Mouse (Mus musculus) lung, postnatal 25 days (tissue): Measurements from ENCODE around the gene Rapgef1.
"Not testable (repeated sequence)": the region's sequence is repeated elsewhere in the genome, so short reads cannot be mapped to it uniquely, and the experiment has no call there.

Experiments
- DNase-seq: peaks from one replicate; pipeline ENCODE4 v3.0.0; 2022; ENCODE audit warnings: low spot score

Gene Rapgef1

DNA sequence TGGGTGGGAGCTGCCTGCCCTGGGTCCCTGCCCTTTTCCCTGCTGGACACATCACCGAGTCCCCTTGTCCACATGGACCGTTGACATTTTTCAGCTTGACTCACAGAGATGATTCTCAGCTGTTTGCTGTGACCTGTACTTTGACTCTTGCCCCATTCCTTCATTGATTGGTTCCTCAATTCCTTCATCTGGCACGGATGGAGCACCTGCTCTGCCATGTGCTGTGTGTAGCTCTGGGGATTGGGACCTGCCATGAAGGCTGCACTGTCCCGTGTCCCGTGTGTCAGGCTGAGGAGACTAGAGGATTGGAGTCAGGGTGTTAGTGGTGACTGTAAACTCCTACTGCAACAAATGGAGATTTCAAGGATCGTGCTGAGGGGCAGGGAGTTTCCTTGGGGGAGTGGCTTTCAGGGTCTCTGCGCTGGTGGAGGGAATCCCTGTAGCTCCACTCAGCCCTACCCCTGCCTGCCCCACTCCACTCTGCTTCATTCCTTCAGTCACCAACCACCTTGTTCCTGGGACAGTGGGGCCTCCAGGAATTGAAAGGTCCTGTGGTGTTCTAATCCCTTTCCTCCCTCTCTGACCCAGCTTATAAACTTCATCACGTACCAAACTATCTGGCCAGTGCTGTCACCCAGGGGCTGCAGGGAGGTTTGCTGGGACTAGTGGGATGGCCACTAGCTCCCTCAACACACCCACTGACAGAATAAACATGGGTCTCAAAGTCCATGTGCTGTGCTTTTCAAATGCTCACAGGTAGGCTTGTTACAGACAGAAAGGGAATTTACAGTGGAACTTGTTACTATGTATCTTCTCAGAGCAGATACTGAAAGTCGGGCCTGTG, 3.9 kb downstream of the Rapgef1 start:
- DNase-seq, result no peak

DNA sequence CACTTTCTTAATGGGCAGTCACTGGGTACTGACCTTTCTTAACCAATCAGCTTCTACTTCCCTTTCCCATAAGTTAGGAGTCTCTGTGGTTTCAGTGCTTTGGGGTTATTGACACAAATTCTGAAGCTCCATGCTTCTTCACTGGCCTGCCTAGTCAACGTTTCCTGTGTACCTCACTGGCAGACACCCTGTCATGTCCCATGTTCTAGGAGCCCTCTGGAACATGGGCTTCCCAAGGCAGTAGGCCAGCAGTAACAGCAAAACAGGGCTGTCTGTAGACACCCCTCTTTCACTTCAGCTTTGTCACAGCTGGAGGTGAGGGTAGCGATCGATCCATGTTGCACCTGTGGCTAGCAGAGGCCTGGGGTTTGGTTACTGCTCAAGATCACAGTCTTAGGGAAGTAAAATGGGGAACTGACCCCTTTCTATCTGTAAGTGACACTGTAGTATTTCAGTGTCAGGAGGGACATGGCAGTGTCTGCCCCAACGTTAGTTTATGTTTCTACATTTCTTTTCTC, 4.6 kb downstream of the Rapgef1 start:
- DNase-seq, result peak; percentile 49

DNA sequence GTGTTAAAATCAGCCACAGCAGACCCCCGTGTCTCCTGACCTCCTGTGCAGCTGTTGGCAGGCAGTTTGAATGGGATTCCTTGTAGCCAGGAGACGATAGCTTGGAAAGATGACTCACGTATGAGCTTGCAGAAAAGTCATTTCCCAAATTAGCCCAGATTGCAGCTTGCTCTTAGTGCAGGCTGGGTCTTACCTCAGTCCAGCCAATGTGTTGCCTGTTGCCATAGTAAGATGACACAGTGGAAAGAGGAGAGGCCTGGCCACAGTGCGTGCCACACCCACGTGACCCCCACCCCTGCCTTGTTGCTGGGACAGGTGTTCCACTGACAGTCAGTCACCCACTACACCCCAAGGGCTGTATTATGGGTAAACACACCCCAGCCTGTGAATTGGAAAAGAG, 5.2 kb downstream of the Rapgef1 start:
- peak; percentile 75 for DNase-seq

DNA sequence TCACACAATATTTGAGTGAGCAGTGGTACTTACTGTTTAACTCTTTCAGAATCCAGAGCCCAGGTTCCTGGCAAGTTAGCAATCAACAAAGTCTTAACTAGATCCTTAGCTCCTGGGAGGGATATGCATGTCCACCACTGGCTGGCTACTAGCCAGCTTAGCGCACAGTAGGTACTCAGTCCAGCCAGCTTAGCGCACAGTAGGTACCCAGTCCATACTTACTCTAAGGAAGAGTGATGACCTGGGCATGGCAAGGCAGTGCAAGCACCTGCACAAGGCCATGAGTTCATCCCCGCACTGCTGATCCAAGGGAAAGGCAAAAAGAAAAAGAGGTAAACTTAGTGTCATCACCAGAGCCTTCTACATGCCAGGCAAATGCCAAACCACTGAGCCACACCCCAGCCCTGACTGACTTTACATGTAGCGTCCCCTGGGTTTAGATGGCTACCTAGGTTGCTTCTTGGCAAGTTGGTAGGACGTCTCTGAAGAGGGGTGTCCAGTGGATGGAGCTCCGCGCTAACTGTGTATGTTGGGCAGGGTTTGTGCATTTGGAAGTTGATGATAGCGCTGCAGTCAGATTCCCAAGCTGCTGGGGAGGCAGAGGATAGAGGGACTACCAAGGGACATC, 6.2 kb downstream of the Rapgef1 start:
- DNase-seq, result no peak

DNA sequence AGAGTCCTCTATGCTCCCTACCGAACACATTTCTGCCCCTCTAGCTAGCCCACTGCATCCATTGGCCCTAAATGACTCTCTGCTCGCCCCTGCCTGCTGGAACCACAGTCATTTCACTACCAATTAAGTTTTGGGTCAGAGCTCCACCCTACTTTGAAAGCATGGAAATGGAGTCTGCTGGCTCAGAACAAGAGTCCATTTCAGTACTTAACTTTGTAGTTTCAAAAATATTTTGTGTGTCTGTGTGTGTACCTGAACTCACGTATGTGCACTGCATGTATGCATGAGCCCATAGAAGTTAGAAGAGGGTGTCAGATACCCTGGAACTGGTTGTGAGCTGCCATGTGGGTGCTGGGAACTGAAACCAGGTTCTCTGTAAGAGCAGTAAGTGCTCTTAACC, 7.8 kb downstream of the Rapgef1 start:
- no peak for DNase-seq

DNA sequence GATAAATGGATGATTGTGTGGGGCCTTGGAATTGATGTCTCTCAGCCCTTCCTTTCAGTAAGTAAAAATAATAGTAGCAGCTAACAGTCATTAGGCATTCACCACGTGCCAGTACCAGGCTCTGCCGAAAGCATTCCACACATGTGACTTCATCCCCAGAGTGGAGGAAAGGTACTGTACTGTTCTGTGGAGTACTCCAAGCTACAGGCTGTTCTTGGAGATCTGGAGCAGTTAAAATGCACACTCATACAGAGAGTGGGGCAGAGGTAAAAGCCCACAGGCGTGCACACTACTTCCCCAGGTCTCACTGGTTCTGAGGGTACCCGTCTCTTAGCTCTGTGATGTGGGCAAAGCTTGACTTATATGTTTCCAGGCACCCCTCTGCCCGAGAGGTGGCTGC, 8.7 kb downstream of the Rapgef1 start:
- no peak for DNase-seq

DNA sequence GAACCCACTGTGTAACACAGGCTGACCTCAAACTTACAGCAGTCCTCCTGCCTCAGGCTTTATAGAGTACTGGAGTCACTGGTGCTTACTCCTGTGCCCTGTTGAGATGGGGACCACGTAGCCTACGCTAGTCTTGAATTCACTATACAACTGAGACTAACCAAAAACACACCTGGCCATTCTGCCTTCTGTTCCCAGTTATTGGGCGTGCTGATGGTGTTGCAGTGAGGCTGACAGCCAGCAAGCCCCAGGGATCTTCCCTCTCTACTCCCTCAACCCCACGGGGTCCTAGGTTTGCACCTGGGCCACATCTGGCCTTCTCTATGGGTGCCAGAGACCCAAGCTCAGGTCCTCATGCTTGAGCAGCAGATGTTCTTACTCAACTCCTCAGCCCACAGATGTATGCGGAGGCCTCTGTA, 9.3 kb downstream of the Rapgef1 start:
- DNase-seq, result no peak

DNA sequence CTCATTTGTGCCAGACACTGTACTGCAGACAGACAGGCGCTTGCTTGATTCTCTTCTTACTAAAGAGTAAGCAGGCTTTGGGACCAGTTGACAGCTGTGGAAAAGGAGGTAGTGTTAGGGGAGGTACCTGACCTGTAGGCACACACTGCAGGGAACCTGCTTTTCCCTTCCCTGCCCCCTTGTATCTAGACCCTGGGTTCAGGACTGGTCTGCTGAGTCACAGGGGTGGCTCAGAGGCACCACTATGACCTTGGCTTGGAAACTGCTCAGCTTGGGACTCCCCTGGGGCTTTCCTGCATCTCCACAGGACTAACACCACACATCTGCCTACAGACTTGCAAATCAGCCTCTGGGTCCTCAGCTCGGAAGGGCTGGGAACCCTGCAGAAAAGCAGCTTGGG, 9.8 kb downstream of the Rapgef1 start:
- DNase-seq, result no peak

DNA sequence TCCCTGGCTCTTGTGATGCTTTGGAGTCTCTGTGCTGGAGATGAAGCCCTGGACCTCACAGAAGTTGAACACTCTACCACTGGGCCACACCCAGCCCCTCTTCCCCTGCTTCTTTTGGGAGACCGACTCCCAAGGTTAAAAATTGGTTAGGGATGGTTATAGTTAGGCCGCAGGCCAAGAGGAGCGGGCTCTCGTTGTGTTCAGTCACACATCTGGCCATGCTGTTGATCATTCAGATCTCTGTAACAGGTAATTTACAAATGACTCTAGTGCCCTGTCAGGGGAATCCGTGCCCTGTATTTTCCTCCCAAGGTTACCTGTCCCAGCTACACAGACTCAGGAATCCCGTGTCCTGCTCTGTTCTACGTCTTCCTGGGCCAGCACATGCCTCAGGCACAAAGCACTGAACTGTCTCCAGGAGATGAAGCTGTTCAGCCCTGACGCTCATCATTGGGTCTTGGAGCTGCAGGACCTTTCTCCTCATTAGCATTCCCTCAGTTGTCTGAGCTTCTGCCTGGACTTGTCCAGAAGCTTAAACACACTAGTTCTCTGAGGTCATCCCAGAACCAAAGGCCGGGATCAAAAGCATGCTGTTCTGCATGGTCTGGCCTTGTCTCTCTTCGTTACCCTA, 10.7 kb downstream of the Rapgef1 start:
- no peak for DNase-seq

DNA sequence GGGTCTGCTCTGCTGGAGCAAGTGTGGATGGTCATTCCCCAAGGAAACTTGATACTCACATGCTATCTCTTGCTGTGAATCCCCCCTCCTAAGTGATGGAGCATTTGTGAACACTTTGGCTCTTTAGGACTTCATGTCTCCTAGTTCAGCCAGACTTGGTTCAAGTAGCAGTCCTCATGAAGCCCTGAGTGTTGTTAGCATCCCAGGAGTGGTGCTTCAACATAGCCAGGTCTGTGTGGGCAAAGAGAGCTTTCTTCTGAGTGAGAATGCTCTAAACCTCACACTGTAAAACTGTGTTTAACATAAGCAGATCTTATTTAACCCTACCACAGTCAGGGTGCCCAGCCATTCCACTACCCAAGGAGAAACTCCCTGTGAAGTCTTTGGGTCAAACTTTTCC, 11.5 kb downstream of the Rapgef1 start:
- DNase-seq, result no peak

DNA sequence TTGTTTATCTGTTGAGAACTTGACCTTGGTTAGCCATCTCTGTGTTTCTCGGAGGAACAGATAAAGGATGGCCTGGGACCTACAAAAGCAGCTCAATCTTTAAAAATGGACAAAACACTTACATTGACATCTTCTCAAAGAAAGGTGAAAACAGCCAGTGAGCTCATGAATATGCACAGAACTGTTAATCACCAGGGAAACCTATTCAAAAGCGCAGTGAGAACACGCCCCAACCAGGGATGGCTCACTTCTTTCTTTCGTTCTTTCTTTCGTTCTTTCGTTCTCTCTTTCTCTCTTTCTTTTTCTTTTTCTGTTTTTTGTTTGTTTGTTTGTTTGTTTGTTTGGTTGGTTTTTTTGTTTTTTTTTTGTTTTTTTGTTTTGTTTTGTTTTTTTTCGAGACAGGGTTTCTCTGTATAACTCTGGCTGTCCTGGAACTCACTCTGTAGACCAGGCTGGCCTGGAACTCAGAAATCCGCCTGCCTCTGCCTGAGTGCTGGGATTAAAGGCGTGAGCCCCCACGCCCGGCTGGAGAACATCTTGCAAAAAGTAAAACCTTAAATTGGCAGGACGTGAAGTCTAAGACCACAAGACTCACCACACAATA, 12.1 kb downstream of the Rapgef1 start:
- not testable (repeated sequence) for DNase-seq

DNA sequence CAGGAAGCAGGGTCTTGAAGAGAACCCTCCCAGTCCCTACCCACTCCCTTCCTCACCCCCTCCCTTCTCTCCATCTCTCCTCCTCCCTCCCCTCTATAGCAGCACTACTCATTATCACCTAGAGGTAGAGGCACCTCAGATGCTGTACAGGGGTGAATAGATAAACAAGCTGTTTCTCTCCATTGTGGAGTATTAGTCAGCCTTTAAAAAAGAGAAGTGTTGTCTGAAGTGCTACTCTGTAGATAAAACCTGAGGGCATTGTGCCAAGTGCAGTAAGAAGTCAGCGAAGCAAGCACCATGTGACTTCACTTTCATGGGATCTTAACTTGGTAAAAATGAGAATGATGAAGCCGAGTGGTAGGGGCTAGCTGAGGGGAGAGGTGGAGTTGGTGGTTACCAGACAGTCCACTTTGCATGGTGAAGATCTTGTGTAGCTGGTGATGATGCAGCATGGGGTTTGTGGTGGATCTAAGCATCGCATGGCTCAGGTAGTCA, 12.7 kb downstream of the Rapgef1 start:
- no peak for DNase-seq

DNA sequence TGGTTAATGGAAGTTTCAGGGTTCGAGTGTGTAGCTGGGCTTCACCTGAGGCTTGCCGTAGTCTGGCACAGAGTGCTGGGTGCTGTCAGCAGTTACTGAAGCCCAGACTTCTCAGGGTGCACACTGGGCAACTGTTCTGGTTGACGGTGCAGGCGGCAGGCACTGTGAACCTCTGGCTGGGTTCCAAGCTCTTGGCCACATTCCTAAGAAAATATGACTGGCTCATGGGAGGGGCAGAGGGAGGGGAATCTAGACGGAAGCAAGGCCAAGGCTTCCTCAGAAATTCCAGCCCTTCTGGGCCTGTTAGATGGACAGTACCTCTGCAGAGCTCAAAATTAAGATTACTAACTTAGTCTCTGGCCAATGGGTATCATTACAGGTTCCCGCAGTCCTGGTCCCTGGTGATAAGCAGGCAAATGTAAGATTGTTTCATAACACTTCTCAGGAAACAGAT, 13.6 kb downstream of the Rapgef1 start:
- peak; percentile 93 for DNase-seq

DNA sequence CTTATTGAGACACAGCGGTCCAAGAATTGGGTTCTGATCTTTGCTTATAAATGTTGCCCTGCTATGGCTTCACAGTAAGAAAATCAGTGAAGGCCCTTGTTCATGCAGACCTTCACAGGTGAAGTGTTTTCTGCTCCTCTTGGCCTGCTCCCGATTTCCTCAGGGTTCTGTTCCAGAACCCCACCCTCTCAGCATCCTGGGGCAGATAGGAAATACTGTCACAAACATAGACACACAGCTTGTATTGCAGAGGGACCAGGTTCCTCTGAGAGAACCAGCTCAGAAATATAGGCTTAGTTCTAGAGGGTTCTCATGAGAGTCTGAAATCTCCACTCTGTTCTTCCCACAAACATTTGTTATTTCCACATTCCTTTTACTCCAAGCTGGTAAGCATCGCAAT, 14.3 kb downstream of the Rapgef1 start:
- no peak for DNase-seq

DNA sequence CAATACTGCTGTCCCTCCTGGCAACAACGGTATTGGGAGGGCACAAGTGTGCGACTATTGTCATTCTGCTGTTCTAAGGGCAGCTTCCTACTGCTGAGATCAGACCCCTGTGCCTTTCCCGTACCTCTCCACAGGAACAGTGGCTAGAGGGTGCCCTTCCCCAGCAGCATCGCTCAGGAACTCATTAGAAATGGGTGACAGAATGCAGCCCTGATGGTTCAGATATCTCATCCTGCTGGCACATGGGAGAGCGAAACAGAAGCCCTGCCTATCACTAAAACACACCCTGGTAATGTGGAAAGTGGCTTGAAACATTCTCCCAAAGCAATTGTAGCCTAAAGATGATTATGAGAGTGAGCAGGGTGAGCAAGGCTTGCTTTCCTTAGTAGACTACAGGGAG, 15.0 kb downstream of the Rapgef1 start:
- no peak for DNase-seq

DNA sequence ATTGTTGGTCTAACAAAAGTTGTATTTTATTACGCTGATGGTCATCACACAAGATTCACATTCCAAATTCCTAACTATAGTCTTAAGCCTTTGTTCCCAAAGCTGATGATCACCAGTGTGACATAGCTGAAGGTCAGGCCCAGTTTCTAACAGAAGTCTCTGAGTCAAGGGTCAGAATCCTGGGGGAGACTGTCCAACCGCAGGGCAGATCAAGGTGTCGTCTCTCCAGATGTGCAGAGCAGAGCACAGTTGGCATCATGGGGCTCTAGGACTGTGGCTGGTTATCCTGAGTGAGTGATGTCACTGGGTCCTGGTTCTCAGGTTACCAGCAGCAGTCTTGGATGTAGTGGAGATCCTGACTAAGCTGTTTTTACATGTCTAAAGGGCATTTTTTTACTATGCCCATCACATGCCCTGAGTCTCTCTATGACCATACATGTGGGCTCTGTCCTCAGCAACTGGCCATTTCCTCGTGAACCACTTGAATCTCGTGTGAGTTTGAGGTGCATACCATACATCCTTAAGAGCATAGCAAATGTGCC, 16.5 kb downstream of the Rapgef1 start:
- DNase-seq, result no peak

DNA sequence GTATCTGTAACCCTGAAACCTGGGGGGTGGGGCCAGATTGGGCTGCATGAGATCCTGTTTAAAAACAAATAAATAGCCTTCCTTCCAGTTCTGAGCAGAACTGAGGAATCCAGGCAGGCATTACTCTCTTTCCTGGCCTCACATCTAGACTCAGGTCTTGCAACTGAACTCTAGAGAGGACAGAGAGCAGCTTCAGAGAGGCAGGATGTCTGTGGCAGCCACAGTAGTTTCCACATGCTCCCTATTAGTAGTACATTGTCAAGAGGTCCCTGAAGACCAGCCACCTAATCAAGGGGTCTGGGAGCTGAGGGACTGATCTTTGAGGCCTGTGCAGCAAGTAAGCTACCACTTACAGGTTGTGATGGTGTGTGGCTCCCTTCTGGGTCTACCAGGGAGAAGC, 18.0 kb downstream of the Rapgef1 start:
- no peak for DNase-seq

DNA sequence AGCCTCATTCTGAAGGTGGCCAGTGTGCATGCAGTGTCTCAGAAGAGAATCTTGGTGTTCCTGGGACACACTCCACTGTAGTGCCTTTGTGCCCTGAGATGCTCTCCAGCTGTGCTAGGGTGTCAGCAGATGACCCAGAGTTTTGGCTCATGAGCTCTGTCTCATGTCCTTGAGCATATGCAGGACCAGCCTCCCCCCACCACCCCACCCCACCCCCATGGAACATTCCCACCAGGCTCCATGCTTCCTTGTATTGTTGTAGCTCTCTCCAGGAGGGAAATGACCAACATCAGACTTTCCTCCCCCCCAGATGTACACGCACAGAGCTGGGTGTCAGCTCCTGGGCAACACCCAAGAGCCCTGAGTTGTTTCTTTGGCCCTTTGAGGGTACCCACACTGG, 19.9 kb downstream of the Rapgef1 start:
- DNase-seq, result peak; percentile 70

DNA sequence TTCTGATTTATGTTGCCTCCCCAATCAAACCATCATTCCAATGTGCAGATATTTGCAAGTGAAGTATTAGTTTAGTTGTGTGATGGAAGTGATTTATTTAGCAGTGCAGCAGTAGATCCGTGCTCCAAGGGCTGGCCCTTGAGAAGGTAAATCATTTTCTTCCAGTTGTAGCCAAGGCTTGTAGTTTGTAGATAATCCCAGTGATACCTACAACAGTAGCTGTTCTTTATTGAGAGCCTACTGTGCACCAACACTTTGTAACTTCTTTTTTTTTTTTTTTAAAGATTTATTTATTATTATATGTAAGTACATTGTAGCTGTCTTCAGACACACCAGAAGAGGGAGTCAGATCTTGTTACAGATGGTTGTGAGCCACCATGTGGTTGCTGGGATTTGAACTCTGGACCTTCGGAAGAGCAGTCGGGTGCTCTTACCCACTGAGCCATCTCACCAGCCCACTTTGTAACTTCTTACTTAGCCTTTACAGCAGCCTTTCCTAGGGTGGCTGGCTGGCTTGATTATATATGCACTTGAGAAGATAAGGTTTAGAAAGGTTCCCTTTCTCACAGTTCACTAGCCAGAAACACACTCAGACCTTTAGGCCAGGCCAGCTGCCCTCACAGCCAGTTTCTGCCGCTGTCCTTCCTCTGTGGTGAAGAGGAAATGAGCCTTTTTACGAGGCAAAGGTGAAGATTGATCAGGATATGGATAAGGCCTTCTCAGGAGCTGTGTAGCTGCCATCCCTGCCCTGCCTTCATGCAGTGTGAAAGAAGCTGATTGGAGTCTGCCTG, 20.6 kb downstream of the Rapgef1 start:
- no peak for DNase-seq

DNA sequence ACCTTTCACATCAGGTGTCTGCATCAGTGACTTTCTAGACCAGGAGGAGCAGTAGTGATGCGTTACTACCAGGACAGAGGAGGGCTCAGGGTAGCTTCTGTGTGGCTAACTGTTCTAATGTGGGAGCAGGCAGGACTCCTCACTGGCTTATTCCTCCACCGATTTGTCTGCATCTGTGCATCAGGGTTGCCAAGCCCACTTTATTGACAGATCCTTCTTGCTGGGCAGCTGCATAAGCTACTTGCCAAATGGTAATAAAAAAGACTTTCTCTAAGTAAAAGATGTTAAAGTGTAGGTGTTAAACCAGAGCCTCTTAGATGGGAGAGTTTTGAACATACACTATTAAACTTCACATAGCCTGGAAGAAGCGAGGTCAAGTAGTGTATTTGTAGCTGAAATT, 22.2 kb downstream of the Rapgef1 start:
- no peak for DNase-seq

DNA sequence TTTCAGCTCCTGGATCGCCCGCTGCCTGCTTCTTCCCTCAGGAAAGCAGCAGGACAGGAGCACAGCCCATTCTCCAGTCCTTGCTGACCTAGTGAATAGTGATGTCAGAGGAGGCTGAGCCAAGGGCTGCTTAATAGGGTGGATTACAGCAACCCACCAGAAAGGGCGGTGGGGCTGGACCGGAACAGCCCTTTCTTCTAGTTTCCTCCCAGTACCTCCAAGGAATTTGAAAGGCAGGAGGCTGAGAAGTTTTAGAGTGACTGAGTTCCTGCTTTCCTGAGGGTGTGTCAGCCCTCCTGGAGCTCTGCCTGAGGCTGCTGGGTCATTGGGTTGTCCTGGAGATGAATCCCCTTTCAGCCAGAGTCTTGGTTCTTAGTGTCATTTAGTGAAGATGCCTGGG, 23.9 kb downstream of the Rapgef1 start:
- peak; percentile 62 for DNase-seq
